In genomic region chr4:132797461-132797860, GRCm38 (mm10) we compare ENCODE assay signal across 13 mouse cellular contexts.
"Had no signal": no experiment of that assay in that cellular context is flagged by ENCODE, and none has a peak within 500 bp of the region (broad histone marks: within the 10 kb centered on the region; RNA-seq: fewer than 3 reads in every experiment).

No protein-coding gene starts in this region.

- H3K9ac ChIP-seq: kidney, embryonic 15.5 days; lung, embryonic 15.5 days; midbrain, embryonic 12.5 days had no signal

- H3K36me3 ChIP-seq: kidney, embryonic 15.5 days; limb, embryonic 10.5 days; lung, embryonic 15.5 days; midbrain, embryonic 12.5 days had no signal

- H3K9me3 ChIP-seq: kidney, embryonic 15.5 days; limb, embryonic 10.5 days; lung, embryonic 15.5 days; midbrain, embryonic 12.5 days had no signal

- H3K4me2 ChIP-seq: kidney, embryonic 15.5 days; liver, embryonic 11.5 days; lung, embryonic 15.5 days; midbrain, embryonic 12.5 days had no signal

- H3K4me3 ChIP-seq: kidney, embryonic 15.5 days; left cerebral cortex, adult 2 months; limb, embryonic 10.5 days; lung, embryonic 15.5 days; midbrain, embryonic 12.5 days had no signal

- DNase-seq: kidney, adult 2 months; kidney, postnatal 25 days; lung, postnatal 36 days; right cerebral cortex, postnatal 14 days; thymus, adult 18-20 months; thymus, postnatal 14 days had no signal

- H3K27ac ChIP-seq: kidney, embryonic 15.5 days; left cerebral cortex, adult 2 months; limb, embryonic 10.5 days; lung, embryonic 15.5 days; midbrain, embryonic 12.5 days had no signal

- ATAC-seq: midbrain, embryonic 16.5 days had no signal
